Mouse (Mus musculus): Measurements from ENCODE around the gene Dcbld1. TPM values are rescaled to one million over a fixed set of nuclear protein-coding genes. Genes with fewer than 3 reads are reported as not detected.

The Dcbld1 gene
- polyA plus RNA-seq, 1 experiment from 2014 or later, result 6.3 TPM

DNA sequence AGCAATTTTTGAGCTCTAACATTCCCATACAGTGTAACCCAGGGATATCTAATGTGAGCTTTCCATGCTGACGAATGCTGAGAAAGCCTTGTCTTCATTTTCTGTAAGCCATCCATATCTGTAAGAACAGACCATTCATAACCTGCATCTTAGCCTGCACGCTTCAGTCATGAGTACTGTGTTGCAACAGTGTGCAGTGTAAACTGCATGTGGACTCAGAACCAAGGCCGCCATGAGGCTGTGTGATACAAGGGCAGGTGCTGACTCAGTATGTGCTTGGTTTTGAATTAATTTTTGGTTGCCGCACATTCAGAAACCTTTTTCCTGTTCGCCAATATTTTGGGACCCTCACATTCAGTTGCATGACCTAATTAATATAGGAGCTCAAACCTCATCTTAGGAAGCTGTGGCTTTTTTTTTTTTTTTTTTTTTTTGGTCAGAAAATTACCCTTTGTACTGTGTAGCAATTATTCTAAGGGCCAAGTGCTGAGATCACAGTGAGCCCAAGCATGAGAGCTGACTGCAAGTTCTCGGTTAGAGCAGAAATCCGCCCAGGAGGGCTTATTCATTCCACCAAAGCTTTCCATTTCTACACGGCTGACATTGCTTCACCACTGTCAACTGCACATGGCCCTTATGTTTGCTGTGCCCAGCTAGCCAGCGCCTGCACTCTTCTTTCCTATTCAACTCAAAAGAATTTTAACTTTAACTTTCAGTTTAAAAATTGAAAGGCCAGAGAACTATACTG is 127.6 kb downstream of the Dcbld1 start:
- H3K4me3 ChIP-seq (ENCODE audit: control insufficient read depth in 1 of 2, insufficient read depth in 1 of 2, low read depth in 1 of 2, low read length in 2 of 2), result no peak overlapping the region
- no peaks in the 10 kb centered on the region for H3K9me3 ChIP-seq (ENCODE audit: control insufficient read depth, low read length)
- H3K36me3 ChIP-seq (ENCODE audit: control insufficient read depth, insufficient read depth, low read length), result peaks cover 17% of the 10 kb centered on the region; the same call in 1 of the 2 replicates
- H3K4me2 ChIP-seq (ENCODE audit: low read length), result no peak overlapping the region
- no peak overlapping the region for H3K27ac ChIP-seq (replicated peaks in 1 of 2; ENCODE audit: control insufficient read depth in 1 of 2, insufficient read depth in 1 of 2, low read depth in 2 of 2, low read length in 2 of 2)
- no peaks in the 10 kb centered on the region for H3K27me3 ChIP-seq (ENCODE audit: control insufficient read depth, insufficient read depth, low read length)
- WGBS, result 92% methylated on average over 9 of the region's 9 CpGs
- H3K9ac ChIP-seq (ENCODE audit: low read length), result no peak overlapping the region
- ATAC-seq (ENCODE audit: insufficient number of reproducible peaks, insufficient read depth, low FRiP score, low read depth), result no peak
- no peaks in the 10 kb centered on the region for H3K4me1 ChIP-seq (ENCODE audit: control insufficient read depth in 2 of 2, insufficient read depth in 2 of 2, low read length in 2 of 2)

- H3K27me3 ChIP-seq (ENCODE audit: control insufficient read depth, insufficient read depth, low read length), result no peaks in the 10 kb centered on the region
- no peak overlapping the region for H3K27ac ChIP-seq (replicated peaks in 1 of 2; ENCODE audit: control insufficient read depth in 1 of 2, insufficient read depth in 1 of 2, low read depth in 2 of 2, low read length in 2 of 2)
- 61% methylated on average over 4 of the region's 4 CpGs for WGBS
- no peaks in the 10 kb centered on the region for H3K9me3 ChIP-seq (ENCODE audit: control insufficient read depth, low read length)
- no peaks in the 10 kb centered on the region for H3K4me1 ChIP-seq (ENCODE audit: control insufficient read depth in 2 of 2, insufficient read depth in 2 of 2, low read length in 2 of 2)
- H3K4me2 ChIP-seq (ENCODE audit: low read length), result no peak overlapping the region
- no peaks in the 10 kb centered on the region for H3K36me3 ChIP-seq (ENCODE audit: control insufficient read depth, insufficient read depth, low read length)
- no peak overlapping the region for H3K4me3 ChIP-seq (ENCODE audit: control insufficient read depth in 1 of 2, insufficient read depth in 1 of 2, low read depth in 1 of 2, low read length in 2 of 2)
- ATAC-seq (ENCODE audit: insufficient number of reproducible peaks, insufficient read depth, low FRiP score, low read depth), result no peak
- H3K9ac ChIP-seq (ENCODE audit: low read length), result no peak overlapping the region
These were observed 135.0 kb downstream of the Dcbld1 start for GRCm38 (mm10) chr10:52368376-52368775.

Other genes with a start within 250 kb of the Dcbld1 start
- gene Vgll2, start 211.1 kb upstream of the Dcbld1 start, polyA plus RNA-seq (2014; fragmentation: Nextera tagmentation; extraction: Ambion mirVana), result not detected in 2 replicates
- not detected in 2 replicates for gene Ros1, start 38.4 kb upstream of the Dcbld1 start, polyA plus RNA-seq (2014; fragmentation: Nextera tagmentation; extraction: Ambion mirVana)
- gene Gm26741, start 125.1 kb downstream of the Dcbld1 start, polyA plus RNA-seq (2014; fragmentation: Nextera tagmentation; extraction: Ambion mirVana), result not detected in 2 replicates
- gene Gopc, start 148.5 kb downstream of the Dcbld1 start, polyA plus RNA-seq (2014; fragmentation: Nextera tagmentation; extraction: Ambion mirVana), result 13.2 and 13.4 TPM in 2 replicates
- not detected in 2 replicates for gene Nepn, start 155.4 kb downstream of the Dcbld1 start, polyA plus RNA-seq (2014; fragmentation: Nextera tagmentation; extraction: Ambion mirVana)
- gene Nus1, start 183.9 kb downstream of the Dcbld1 start, polyA plus RNA-seq (2014; fragmentation: Nextera tagmentation; extraction: Ambion mirVana), result 8.7 and 10.1 TPM in 2 replicates